Mouse (Mus musculus) intestine, embryonic 14.5 days (tissue): Measurements from ENCODE around the gene Adcy2. TPM values are rescaled to one million over a fixed set of nuclear protein-coding genes. Genes with fewer than 3 reads are reported as not detected.

Experiments used
- ATAC-seq: fragments of 200-750 bp; cut with Nextera tagmentation; replicated peaks from 2 replicates; pipeline ENCODE4 v1.8.0; 2017; ENCODE audit warnings: low read depth, moderate number of reproducible peaks, moderate TSS enrichment, moderate library complexity; ENCODE audit not compliant: low FRiP score, low TSS enrichment
- DNase-seq: peaks from one replicate; pipeline ENCODE4 v3.0.0-alpha.2; 2018; ENCODE audit warnings: low spot score
- H3K27ac ChIP-seq: fragments of 300-500 bp; sonication (generic); 2 replicates; pipeline ENCODE4 v1.5.1; 2014; ENCODE audit warnings: low read depth, mild to moderate bottlenecking, control low read depth
- H3K27me3 ChIP-seq: fragments of 300-500 bp; sonication (generic); replicated peaks from 2 replicates; pipeline ENCODE4 v1.6.1; 2014; ENCODE audit warnings: low read length, control low read depth; ENCODE audit not compliant: control insufficient read depth, insufficient read depth
- H3K36me3 ChIP-seq: fragments of 300-500 bp; sonication (generic); 2 replicates; pipeline ENCODE4 v1.6.1; 2014; ENCODE audit warnings: low read length, control low read depth; ENCODE audit not compliant: control insufficient read depth, insufficient read depth
- H3K4me1 ChIP-seq: fragments of 300-500 bp; sonication (generic); replicated peaks from 2 replicates; pipeline ENCODE4 v1.6.1; 2014; ENCODE audit warnings: low read length, control low read depth, mixed read lengths; ENCODE audit not compliant: control insufficient read depth, insufficient read depth
- H3K4me2 ChIP-seq: fragments of 300-500 bp; sonication (generic); 2 replicates; pipeline ENCODE4 v1.6.1; 2014; ENCODE audit warnings: low read length
- H3K4me3 ChIP-seq: fragments of 300-500 bp; sonication (generic); 2 replicates; pipeline ENCODE4 v1.5.1; 2014; ENCODE audit warnings: low read depth, low read length, control low read depth, mixed read lengths
- H3K9ac ChIP-seq: fragments of 300-500 bp; sonication (generic); 2 replicates; pipeline ENCODE4 v1.6.1; 2014; ENCODE audit warnings: mild to moderate bottlenecking, low read length
- H3K9me3 ChIP-seq: fragments of 300-500 bp; sonication (generic); 2 replicates; pipeline ENCODE4 v1.6.1; 2016; ENCODE audit warnings: low read length, control low read depth; ENCODE audit not compliant: control insufficient read depth
- WGBS: fragments of 180-500 bp; shearing (Covaris S2); extraction: QIAGEN DNeasy Blood & Tissue Kit; methylation state at CpG from one replicate; pipeline ENCODE4 v1.1.7; 2014; 5-methylcytosine and 5-hydroxymethylcytosine counted together
- polyA plus RNA-seq: library from polyadenylated mRNA; unstranded; fragments of >200 nt; fragmentation: Nextera tagmentation; extraction: Ambion mirVana; gene quantifications from 2 replicates; pipeline ENCODE4 v1.2.1, GENCODE M21; 2014

The Adcy2 gene
- polyA plus RNA-seq, 1 experiment from 2014 or later: 5.5 TPM

DNA sequence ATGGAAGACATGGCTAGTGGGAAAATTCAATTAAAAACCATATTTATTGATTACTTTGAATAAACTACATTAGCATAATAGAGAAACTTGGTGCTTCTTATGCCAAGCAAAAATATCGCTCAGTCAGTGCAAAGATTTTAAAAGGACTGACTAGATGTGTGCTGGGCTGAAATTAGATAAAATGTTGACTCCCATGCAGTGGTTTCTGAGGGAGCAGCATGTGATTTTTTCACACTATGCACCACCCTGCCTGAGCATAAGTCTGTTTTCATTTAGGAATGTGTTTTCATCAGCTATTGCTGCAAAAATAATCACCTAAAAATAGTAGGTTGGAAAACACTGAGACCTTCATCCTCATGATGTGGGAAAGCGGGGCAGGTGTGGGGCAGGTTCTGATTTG is 250.0 kb downstream of the Adcy2 start:
- H3K9ac ChIP-seq: no peak overlapping the region
- H3K27me3 ChIP-seq: no peaks in the 10 kb centered on the region
- ATAC-seq (no peak), DNase-seq (no peak)
- H3K27ac ChIP-seq: no peak overlapping the region
- no peak overlapping the region for H3K4me2 ChIP-seq
- no peak overlapping the region for H3K4me3 ChIP-seq
- no peaks in the 10 kb centered on the region for H3K36me3 ChIP-seq
- WGBS: 78% methylated on average over 2 of the region's 2 CpGs
- H3K9me3 ChIP-seq: no peaks in the 10 kb centered on the region
- H3K4me1 ChIP-seq: no peaks in the 10 kb centered on the region

DNA sequence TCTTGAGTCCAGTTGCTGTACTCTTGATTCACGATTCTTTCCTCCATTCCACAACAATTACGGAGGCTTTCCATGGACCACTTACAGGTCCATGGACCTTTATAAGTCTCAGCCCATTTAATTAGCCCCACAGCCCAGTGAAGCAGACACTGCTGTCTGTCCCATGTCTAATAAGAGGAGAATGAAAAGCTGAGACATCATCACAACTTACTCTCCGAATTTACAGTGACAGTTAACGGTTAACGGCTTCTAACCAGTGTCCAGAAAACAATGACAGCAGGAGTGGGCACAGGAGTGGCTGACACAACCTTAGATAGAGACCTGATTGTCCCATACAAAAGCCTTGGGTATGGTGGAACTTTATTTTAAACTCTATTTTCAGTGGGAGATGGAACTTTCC is 253.9 kb downstream of the Adcy2 start:
- WGBS: 86% methylated on average over 5 of the region's 5 CpGs
- Histone ChIP-seq H3K27ac (no peak overlapping the region), H3K9ac (no peak overlapping the region), H3K4me2 (no peak overlapping the region), H3K27me3 (no peaks in the 10 kb centered on the region), H3K4me3 (no peak overlapping the region), H3K9me3 (no peaks in the 10 kb centered on the region), H3K4me1 (no peaks in the 10 kb centered on the region), H3K36me3 (no peaks in the 10 kb centered on the region)
- ATAC-seq: no peak
- no peak for DNase-seq

DNA sequence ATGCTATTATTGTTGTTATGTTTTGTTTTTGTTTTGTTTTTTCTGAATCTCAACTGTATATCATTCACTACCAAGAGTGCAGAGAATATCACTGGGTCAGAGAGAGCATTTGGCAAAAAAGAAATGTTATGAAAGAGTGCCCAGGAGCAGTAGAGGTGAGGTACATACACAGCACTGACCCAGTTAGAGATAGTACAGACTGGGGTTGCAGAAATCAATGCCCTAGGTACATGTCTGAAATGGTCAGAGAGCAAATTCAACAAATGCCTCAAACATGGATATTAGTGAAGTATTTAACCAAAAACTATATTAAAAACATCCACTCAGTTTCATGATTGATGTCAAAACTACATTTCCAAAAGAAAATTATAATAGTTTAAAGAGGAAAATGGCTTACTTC is 286.7 kb downstream of the Adcy2 start:
- H3K36me3 ChIP-seq: no peaks in the 10 kb centered on the region
- H3K4me1 ChIP-seq: no peaks in the 10 kb centered on the region
- no peak overlapping the region for H3K4me2 ChIP-seq
- H3K27ac ChIP-seq: no peak overlapping the region
- H3K9ac ChIP-seq: no peak overlapping the region
- no peaks in the 10 kb centered on the region for H3K27me3 ChIP-seq
- no peaks in the 10 kb centered on the region for H3K9me3 ChIP-seq
- ATAC-seq: no peak
- DNase-seq: no peak
- H3K4me3 ChIP-seq: no peak overlapping the region

DNA sequence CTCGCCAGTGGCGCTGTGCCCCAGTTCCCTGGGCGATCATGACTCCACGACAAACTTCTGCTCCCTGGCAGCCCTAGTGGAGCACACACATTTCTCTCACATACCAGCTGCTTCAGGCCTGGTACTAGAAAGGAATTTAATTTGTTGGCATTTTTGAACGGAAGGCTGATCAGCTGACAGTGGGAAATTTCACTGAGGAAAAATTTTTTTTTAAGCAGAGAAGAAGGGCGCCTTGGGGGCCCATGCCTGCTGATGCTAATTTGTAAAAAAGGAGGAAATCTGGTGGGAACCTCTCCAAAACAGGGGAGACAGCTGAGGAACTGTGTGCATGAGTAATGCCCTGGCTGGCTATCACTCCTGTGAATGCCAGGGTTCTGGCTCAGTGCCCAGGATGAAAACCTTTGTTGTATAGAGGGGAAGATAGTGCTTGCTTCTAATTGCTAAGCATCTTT is 292.0 kb downstream of the Adcy2 start:
- Histone ChIP-seq H3K4me3 (no peak overlapping the region), H3K9ac (no peak overlapping the region), H3K27ac (no peak overlapping the region), H3K9me3 (no peaks in the 10 kb centered on the region), H3K4me2 (no peak overlapping the region), H3K4me1 (no peaks in the 10 kb centered on the region), H3K36me3 (no peaks in the 10 kb centered on the region), H3K27me3 (no peaks in the 10 kb centered on the region)
- 80% methylated on average over 6 of the region's 6 CpGs for WGBS
- ATAC-seq (no peak), DNase-seq (no peak)

DNA sequence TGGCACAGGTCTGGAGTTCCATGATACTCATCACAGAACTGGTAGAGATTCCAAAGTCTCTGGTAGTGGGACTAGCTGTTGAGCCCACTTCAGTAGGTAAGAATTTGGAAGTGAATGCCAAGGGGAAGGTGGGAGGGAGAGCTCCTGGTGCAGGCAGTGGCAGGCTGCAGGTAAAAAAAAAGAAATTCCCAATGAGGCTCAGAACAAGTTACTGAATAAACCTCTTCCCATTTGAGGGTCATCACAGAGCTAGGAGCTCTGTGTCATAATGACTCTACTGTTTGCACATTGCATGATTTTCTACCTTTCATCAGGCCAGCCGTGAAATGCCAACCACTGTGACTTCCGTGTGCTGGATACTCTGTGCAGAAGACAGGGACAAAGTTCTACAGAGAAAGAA is 314.4 kb downstream of the Adcy2 start:
- no peak overlapping the region for H3K27ac ChIP-seq
- DNase-seq (no peak), ATAC-seq (no peak)
- no peaks in the 10 kb centered on the region for H3K9me3 ChIP-seq
- 94% methylated on average over 2 of the region's 2 CpGs for WGBS
- no peak overlapping the region for H3K4me3 ChIP-seq
- H3K4me2 ChIP-seq: no peak overlapping the region
- no peaks in the 10 kb centered on the region for H3K4me1 ChIP-seq
- H3K9ac ChIP-seq: no peak overlapping the region
- no peaks in the 10 kb centered on the region for H3K27me3 ChIP-seq
- no peaks in the 10 kb centered on the region for H3K36me3 ChIP-seq

DNA sequence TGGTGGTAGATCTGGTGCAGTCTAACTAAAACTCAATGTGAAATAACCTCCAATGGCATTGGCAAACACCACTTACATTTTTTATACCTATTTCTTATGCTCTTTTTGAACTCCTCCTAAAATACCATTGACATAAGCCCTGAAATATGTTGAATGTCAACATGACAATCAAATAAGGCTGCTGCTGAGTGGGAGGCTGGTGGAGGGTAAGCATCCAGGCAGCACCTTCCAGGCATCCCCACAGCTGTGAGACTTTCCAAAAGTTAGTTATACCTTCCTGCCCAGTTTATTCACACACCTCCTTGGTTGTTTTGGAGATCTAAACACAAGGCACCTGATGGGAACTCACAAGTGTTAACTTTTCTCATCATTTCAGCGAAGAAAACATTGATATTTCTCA is 318.9 kb downstream of the Adcy2 start:
- H3K36me3 ChIP-seq: no peaks in the 10 kb centered on the region
- H3K27ac ChIP-seq: no peak overlapping the region
- H3K9me3 ChIP-seq: no peaks in the 10 kb centered on the region
- ATAC-seq (no peak), DNase-seq (no peak)
- H3K9ac ChIP-seq: no peak overlapping the region
- no peaks in the 10 kb centered on the region for H3K27me3 ChIP-seq
- H3K4me3 ChIP-seq: no peak overlapping the region
- H3K4me1 ChIP-seq: no peaks in the 10 kb centered on the region
- 81% methylated on average over 1 of the region's 1 CpGs for WGBS
- H3K4me2 ChIP-seq: no peak overlapping the region

DNA sequence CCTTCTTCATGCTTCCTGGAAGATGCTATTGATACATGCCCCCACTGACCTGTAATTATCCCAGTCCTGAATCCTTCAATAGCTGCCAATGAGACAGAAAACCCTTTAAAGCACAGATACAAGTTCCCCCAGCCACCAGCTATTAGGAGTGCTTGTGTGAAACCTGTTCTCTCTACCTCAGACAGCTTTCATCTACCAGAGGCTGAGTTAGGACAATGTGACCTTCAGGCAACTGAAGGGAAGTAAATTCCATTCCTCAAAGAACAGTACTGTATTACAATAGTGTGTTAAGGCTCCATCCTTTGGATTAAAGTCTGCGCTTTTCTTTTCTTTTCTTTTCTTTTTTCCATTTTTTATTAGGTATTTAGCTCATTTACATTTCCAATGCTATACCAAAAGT is 356.6 kb downstream of the Adcy2 start:
- Histone ChIP-seq H3K4me3 (no peak overlapping the region), H3K9me3 (no peaks in the 10 kb centered on the region), H3K4me1 (no peaks in the 10 kb centered on the region), H3K27ac (no peak overlapping the region), H3K27me3 (no peaks in the 10 kb centered on the region), H3K9ac (no peak overlapping the region), H3K4me2 (no peak overlapping the region), H3K36me3 (no peaks in the 10 kb centered on the region)
- no peak for DNase-seq
- 100% methylated on average over 1 of the region's 1 CpGs for WGBS
- no peak for ATAC-seq

DNA sequence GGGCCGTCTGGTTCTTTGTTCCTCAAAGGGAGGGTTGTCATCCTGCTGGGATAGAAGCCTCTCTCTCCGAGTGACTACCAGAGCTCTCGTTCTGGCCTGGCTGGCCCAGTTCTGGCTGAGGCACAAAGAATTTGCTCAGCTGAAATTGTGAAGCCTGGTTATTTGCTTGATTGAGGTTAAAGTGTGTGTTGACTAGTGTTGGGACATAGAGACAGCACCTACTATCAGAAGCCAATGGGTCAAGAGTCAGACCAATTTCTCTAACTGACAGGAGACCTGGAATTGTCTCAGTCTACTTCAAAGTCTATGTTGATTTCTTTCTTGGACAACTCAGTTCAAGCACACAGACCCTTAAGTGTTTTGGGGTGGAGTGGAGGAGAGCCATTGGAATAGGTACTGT is 372.3 kb downstream of the Adcy2 start:
- Histone ChIP-seq H3K27ac (no peak overlapping the region), H3K9ac (no peak overlapping the region), H3K4me3 (no peak overlapping the region), H3K36me3 (no peaks in the 10 kb centered on the region), H3K4me1 (no peaks in the 10 kb centered on the region), H3K27me3 (no peaks in the 10 kb centered on the region), H3K4me2 (no peak overlapping the region), H3K9me3 (no peaks in the 10 kb centered on the region)
- 71% methylated on average over 3 of the region's 3 CpGs for WGBS
- DNase-seq: no peak
- no peak for ATAC-seq

DNA sequence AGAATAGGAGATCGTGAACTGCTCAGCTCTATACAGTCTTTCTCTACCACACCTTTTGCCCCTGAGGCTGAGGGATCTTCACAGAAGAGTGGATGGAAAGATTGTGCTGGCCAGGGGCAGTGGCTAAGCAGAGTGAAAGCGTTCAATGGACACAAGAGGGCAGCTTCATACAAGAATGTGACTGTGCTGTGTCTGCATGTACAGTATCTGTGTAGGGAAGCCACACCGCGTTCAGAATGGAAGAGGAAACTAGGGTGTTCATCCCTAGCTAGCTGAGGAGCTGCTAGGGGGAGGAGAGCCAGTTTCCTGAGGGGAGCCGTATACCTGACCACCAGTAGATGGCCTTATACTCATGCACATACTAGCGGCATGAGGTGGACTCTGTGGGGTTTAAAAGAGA is 376.5 kb downstream of the Adcy2 start:
- WGBS: 59% methylated on average over 6 of the region's 6 CpGs
- no peak for ATAC-seq

More for the DNA sequence above, 376.5 kb downstream of the Adcy2 start:
- Histone ChIP-seq H3K4me2 (no peak overlapping the region), H3K9ac (no peak overlapping the region), H3K27me3 (no peaks in the 10 kb centered on the region), H3K36me3 (no peaks in the 10 kb centered on the region), H3K27ac (no peak overlapping the region), H3K9me3 (no peaks in the 10 kb centered on the region), H3K4me3 (no peak overlapping the region), H3K4me1 (no peaks in the 10 kb centered on the region)
- no peak for DNase-seq
